Mouse (Mus musculus): ENCODE results near the gene Ddx43.

The Ddx43 gene

GRCm38 (mm10) chr9:78442237-78442578, 46.6 kb downstream of the Ddx43 start:
- Histone ChIP-seq H3K9me3 (ENCODE audit: low read length) (no peaks in the 10 kb centered on the region), H3K4me1 (replicated peaks; ENCODE audit: low read depth, low read length) (peaks cover 28% of the 10 kb centered on the region), H3K4me3 (replicated peaks; ENCODE audit: low read length) (peak overlapping the region; percentile 78), H3K36me3 (ENCODE audit: insufficient read depth, low read length) (no peaks in the 10 kb centered on the region), H3K27me3 (ENCODE audit: insufficient read depth, low read length) (peaks cover 63% of the 10 kb centered on the region)
- TF ChIP-seq POU5F1 (IDR thresholded peaks at IDR 0.05; ENCODE audit: borderline replicate concordance, low read length) (no peak), NANOG (IDR thresholded peaks at IDR 0.05; ENCODE audit: borderline replicate concordance, low read length) (no peak), CTCF (conservative IDR thresholded peaks at IDR 0.05; ENCODE audit: low read length) (no peak)

- peak within 1 kb of the TSS; percentile 78 for H3K4me3 ChIP-seq (replicated peaks; ENCODE audit: low read length)
- TF ChIP-seq NANOG (IDR thresholded peaks at IDR 0.05; ENCODE audit: borderline replicate concordance, low read length) (no peak), POU5F1 (IDR thresholded peaks at IDR 0.05; ENCODE audit: borderline replicate concordance, low read length) (no peak), CTCF (conservative IDR thresholded peaks at IDR 0.05; ENCODE audit: low read length) (no peak)
- H3K9me3 ChIP-seq (ENCODE audit: low read length): no peaks in the 10 kb centered on the region
- no peaks in the 10 kb centered on the region for H3K36me3 ChIP-seq (ENCODE audit: insufficient read depth, low read length)
- peaks cover 28% of the 10 kb centered on the region for H3K4me1 ChIP-seq (replicated peaks; ENCODE audit: low read depth, low read length)
- peaks cover 63% of the 10 kb centered on the region for H3K27me3 ChIP-seq (ENCODE audit: insufficient read depth, low read length)
These were observed 47.2 kb downstream of the Ddx43 start, which contains the start of gene Cgas for GRCm38 (mm10) chr9:78442579-78443392. Cgas (minus strand) TSS chr9:78443237.

- TF ChIP-seq POU5F1 (IDR thresholded peaks at IDR 0.05; ENCODE audit: borderline replicate concordance, low read length) (no peak), NANOG (IDR thresholded peaks at IDR 0.05; ENCODE audit: borderline replicate concordance, low read length) (no peak), CTCF (conservative IDR thresholded peaks at IDR 0.05; ENCODE audit: low read length) (no peak)
- H3K9me3 ChIP-seq (ENCODE audit: low read length): no peaks in the 10 kb centered on the region
- peaks cover 33% of the 10 kb centered on the region for H3K36me3 ChIP-seq (ENCODE audit: insufficient read depth, low read length)
- H3K4me1 ChIP-seq (replicated peaks; ENCODE audit: low read depth, low read length): peaks cover 29% of the 10 kb centered on the region
- H3K27me3 ChIP-seq (ENCODE audit: insufficient read depth, low read length): peaks cover 36% of the 10 kb centered on the region
- peak overlapping the region; percentile 99 for H3K4me3 ChIP-seq (replicated peaks; ENCODE audit: low read length)
These were observed 52.0 kb downstream of the Ddx43 start for GRCm38 (mm10) chr9:78447606-78447972.

- Histone ChIP-seq H3K36me3 (ENCODE audit: insufficient read depth, low read length) (peaks cover 39% of the 10 kb centered on the region), H3K27me3 (ENCODE audit: insufficient read depth, low read length) (peaks cover 30% of the 10 kb centered on the region), H3K9me3 (ENCODE audit: low read length) (no peaks in the 10 kb centered on the region), H3K4me3 (replicated peaks; ENCODE audit: low read length) (peak within 1 kb of the TSS; percentile 99), H3K4me1 (replicated peaks; ENCODE audit: low read depth, low read length) (peaks cover 29% of the 10 kb centered on the region)
- TF ChIP-seq POU5F1 (IDR thresholded peaks at IDR 0.05; ENCODE audit: borderline replicate concordance, low read length) (no peak), CTCF (conservative IDR thresholded peaks at IDR 0.05; ENCODE audit: low read length) (no peak), NANOG (IDR thresholded peaks at IDR 0.05; ENCODE audit: borderline replicate concordance, low read length) (no peak)
These were observed 52.6 kb downstream of the Ddx43 start, which contains the start of the genes Mto1 and Gm17324 for GRCm38 (mm10) chr9:78447973-78448873. Mto1 (plus strand) TSS chr9:78448208. Gm17324 (minus strand) TSS chr9:78448786.

- H3K4me3 ChIP-seq (replicated peaks; ENCODE audit: low read length): no peak overlapping the region
- no peaks in the 10 kb centered on the region for H3K9me3 ChIP-seq (ENCODE audit: low read length)
- H3K27me3 ChIP-seq (ENCODE audit: insufficient read depth, low read length): peaks cover 11% of the 10 kb centered on the region
- H3K4me1 ChIP-seq (replicated peaks; ENCODE audit: low read depth, low read length): peaks cover 25% of the 10 kb centered on the region
- peaks cover 58% of the 10 kb centered on the region for H3K36me3 ChIP-seq (ENCODE audit: insufficient read depth, low read length)
- no peak for TF ChIP-seq POU5F1 (IDR thresholded peaks at IDR 0.05; ENCODE audit: borderline replicate concordance, low read length)
These were observed 54.8 kb downstream of the Ddx43 start for GRCm38 (mm10) chr9:78450404-78450803.

GRCm38 (mm10) chr9:78451382-78451781, 55.8 kb downstream of the Ddx43 start:
- no peak for TF ChIP-seq POU5F1 (IDR thresholded peaks at IDR 0.05; ENCODE audit: borderline replicate concordance, low read length)
- no peak for TF ChIP-seq CTCF (conservative IDR thresholded peaks at IDR 0.05; ENCODE audit: low read length)
- no peak for TF ChIP-seq NANOG (IDR thresholded peaks at IDR 0.05; ENCODE audit: borderline replicate concordance, low read length)
- H3K36me3 ChIP-seq (ENCODE audit: insufficient read depth, low read length): peaks cover 58% of the 10 kb centered on the region
- peaks cover 34% of the 10 kb centered on the region for H3K4me1 ChIP-seq (replicated peaks; ENCODE audit: low read depth, low read length)
- no peak overlapping the region for H3K4me3 ChIP-seq (replicated peaks; ENCODE audit: low read length)
- H3K9me3 ChIP-seq (ENCODE audit: low read length): no peaks in the 10 kb centered on the region
- H3K27me3 ChIP-seq (ENCODE audit: insufficient read depth, low read length): peaks cover 3% of the 10 kb centered on the region

GRCm38 (mm10) chr9:78457026-78457425, 61.4 kb downstream of the Ddx43 start:
- H3K4me3 ChIP-seq (replicated peaks; ENCODE audit: low read length): peak overlapping the region; percentile 37; the same call in 1 of the 2 replicates
- TF ChIP-seq NANOG (IDR thresholded peaks at IDR 0.05; ENCODE audit: borderline replicate concordance, low read length) (no peak), CTCF (conservative IDR thresholded peaks at IDR 0.05; ENCODE audit: low read length) (no peak), POU5F1 (IDR thresholded peaks at IDR 0.05; ENCODE audit: borderline replicate concordance, low read length) (no peak)
- no peaks in the 10 kb centered on the region for H3K27me3 ChIP-seq (ENCODE audit: insufficient read depth, low read length)
- peaks cover 24% of the 10 kb centered on the region for H3K4me1 ChIP-seq (replicated peaks; ENCODE audit: low read depth, low read length)
- no peaks in the 10 kb centered on the region for H3K9me3 ChIP-seq (ENCODE audit: low read length)
- peaks cover 80% of the 10 kb centered on the region for H3K36me3 ChIP-seq (ENCODE audit: insufficient read depth, low read length)

GRCm38 (mm10) chr9:78463337-78463736, 67.8 kb downstream of the Ddx43 start:
- H3K36me3 ChIP-seq (ENCODE audit: insufficient read depth, low read length): peaks cover 86% of the 10 kb centered on the region
- TF ChIP-seq CTCF (conservative IDR thresholded peaks at IDR 0.05; ENCODE audit: low read length) (no peak), POU5F1 (IDR thresholded peaks at IDR 0.05; ENCODE audit: borderline replicate concordance, low read length) (no peak), NANOG (IDR thresholded peaks at IDR 0.05; ENCODE audit: borderline replicate concordance, low read length) (no peak)
- no peaks in the 10 kb centered on the region for H3K4me1 ChIP-seq (replicated peaks; ENCODE audit: low read depth, low read length)
- no peaks in the 10 kb centered on the region for H3K9me3 ChIP-seq (ENCODE audit: low read length)
- H3K4me3 ChIP-seq (replicated peaks; ENCODE audit: low read length): no peak overlapping the region
- H3K27me3 ChIP-seq (ENCODE audit: insufficient read depth, low read length): no peaks in the 10 kb centered on the region

All from E14TG2a.4 (cell line).